Mouse (Mus musculus) forebrain, embryonic 10.5 days (tissue): ENCODE data around the gene Zfp819. TPM values are rescaled to one million over a fixed set of nuclear protein-coding genes. Genes with fewer than 3 reads are reported as not detected.

Experiments used
- DNase-seq: peaks from one replicate; pipeline ENCODE4 v3.0.0-alpha.2; 2017; ENCODE audit warnings: low spot score; ENCODE audit errors: extremely low spot score
- H3K27ac ChIP-seq: fragments of 300-500 bp; sonication (generic); 2 replicates; pipeline ENCODE4 v1.5.1; 2016; ENCODE audit warnings: mild to moderate bottlenecking
- H3K27me3 ChIP-seq: fragments of 300-500 bp; sonication (generic); 2 replicates; pipeline ENCODE4 v1.6.1; 2016; ENCODE audit warnings: mild to moderate bottlenecking; ENCODE audit not compliant: poor library complexity, severe bottlenecking
- H3K36me3 ChIP-seq: fragments of 300-500 bp; sonication (generic); replicated peaks from 2 replicates; pipeline ENCODE4 v1.6.1; 2016; ENCODE audit warnings: mild to moderate bottlenecking, moderate library complexity
- H3K4me1 ChIP-seq: fragments of 300-500 bp; sonication (generic); 2 replicates; pipeline ENCODE4 v1.6.1; 2016
- H3K4me3 ChIP-seq: fragments of 300-500 bp; sonication (generic); 2 replicates; pipeline ENCODE4 v1.5.1; 2016; ENCODE audit warnings: mild to moderate bottlenecking, moderate library complexity
- H3K9me3 ChIP-seq: fragments of 300-500 bp; sonication (generic); 2 replicates; pipeline ENCODE4 v1.6.1; 2016; ENCODE audit warnings: mild to moderate bottlenecking, moderate library complexity
- WGBS: fragments of 180-500 bp; shearing (Covaris S2); methylation state at CpG from one replicate; pipeline ENCODE4 v1.1.7; 2016; 5-methylcytosine and 5-hydroxymethylcytosine counted together
- polyA plus RNA-seq: library from polyadenylated mRNA; unstranded; fragments of >200 nt; fragmentation: Nextera tagmentation; extraction: Ambion mirVana; gene quantifications from 2 replicates; pipeline ENCODE4 v1.2.1, GENCODE M21; 2016

The Zfp819 gene
- 1.5 and 2.3 TPM in 2 replicates for polyA plus RNA-seq

- no peaks in the 10 kb centered on the region for H3K36me3 ChIP-seq
- no peaks in the 10 kb centered on the region for H3K9me3 ChIP-seq
- H3K4me3 ChIP-seq = peak within 1 kb of the TSS; percentile 66
- H3K4me1 ChIP-seq = peaks cover 27% of the 10 kb centered on the region
- H3K27me3 ChIP-seq = no peaks in the 10 kb centered on the region
- DNase-seq = peak; percentile 75
- peak within 1 kb of the TSS; percentile 73 for H3K27ac ChIP-seq
- WGBS = 17% methylated on average over 41 of the region's 41 CpGs
Measured at GRCm38 (mm10) chr7:43606896-43607742, at the start of gene Zfp819. Zfp819 (plus strand) TSS chr7:43607169.

GRCm38 (mm10) chr7:43562006-43562633 lies 44.8 kb upstream of the Zfp819 start, which contains the start of gene Zfp658:
Zfp658 (plus strand) TSS chr7:43562256.
- under 1% methylated on average over 27 of the region's 27 CpGs for WGBS
- H3K4me3 ChIP-seq = peak within 1 kb of the TSS; percentile 78
- no peaks in the 10 kb centered on the region for H3K9me3 ChIP-seq

GRCm38 (mm10) chr7:43562651-43563070 lies 44.3 kb upstream of the Zfp819 start:
- Histone ChIP-seq H3K27me3 (no peaks in the 10 kb centered on the region), H3K36me3 (peaks cover 25% of the 10 kb centered on the region), H3K27ac (peak overlapping the region; percentile 89), H3K4me3 (peak overlapping the region; percentile 78), H3K4me1 (peaks cover 18% of the 10 kb centered on the region), H3K9me3 (no peaks in the 10 kb centered on the region)
- DNase-seq = peak; percentile 48
- WGBS = under 1% methylated on average over 10 of the region's 10 CpGs

More at GRCm38 (mm10) chr7:43562006-43562633, 44.8 kb upstream of the Zfp819 start, which contains the start of gene Zfp658:
- H3K36me3 ChIP-seq = peaks cover 19% of the 10 kb centered on the region
- no peaks in the 10 kb centered on the region for H3K27me3 ChIP-seq
- peak within 1 kb of the TSS; percentile 89 for H3K27ac ChIP-seq
- peaks cover 18% of the 10 kb centered on the region for H3K4me1 ChIP-seq
- DNase-seq = peak; percentile 85

- Histone ChIP-seq H3K4me1 (peaks cover 18% of the 10 kb centered on the region), H3K9me3 (no peaks in the 10 kb centered on the region), H3K4me3 (peak overlapping the region; percentile 78), H3K36me3 (peaks cover 31% of the 10 kb centered on the region), H3K27ac (0 out of 2 replicates have a peak overlapping the region, but pooled peaks have one; percentile 89), H3K27me3 (no peaks in the 10 kb centered on the region)
- 59% methylated on average over 6 of the region's 6 CpGs for WGBS
- no peak for DNase-seq
Measured at GRCm38 (mm10) chr7:43563300-43563699, 43.7 kb upstream of the Zfp819 start.

GRCm38 (mm10) chr7:43571216-43571615 lies 35.8 kb upstream of the Zfp819 start:
- Histone ChIP-seq H3K4me1 (no peaks in the 10 kb centered on the region), H3K36me3 (peaks cover 91% of the 10 kb centered on the region), H3K27ac (no peak overlapping the region), H3K9me3 (peaks cover 7% of the 10 kb centered on the region; the same call in 1 of the 2 replicates), H3K27me3 (no peaks in the 10 kb centered on the region), H3K4me3 (no peak overlapping the region)
- 90% methylated on average over 2 of the region's 2 CpGs for WGBS
- no peak for DNase-seq

GRCm38 (mm10) chr7:43579440-43580171 lies 27.4 kb upstream of the Zfp819 start, which contains the start of gene Zfp719:
Zfp719 (plus strand) TSS chr7:43579610.
- Histone ChIP-seq H3K9me3 (no peaks in the 10 kb centered on the region), H3K4me1 (peaks cover 18% of the 10 kb centered on the region), H3K36me3 (peaks cover 30% of the 10 kb centered on the region), H3K27ac (peak within 1 kb of the TSS; percentile 92), H3K4me3 (peak within 1 kb of the TSS; percentile 77), H3K27me3 (no peaks in the 10 kb centered on the region)
- WGBS = under 1% methylated on average over 37 of the region's 37 CpGs
- peak; percentile 89 for DNase-seq

GRCm38 (mm10) chr7:43580526-43580925 lies 26.4 kb upstream of the Zfp819 start:
- H3K9me3 ChIP-seq = no peaks in the 10 kb centered on the region
- no peaks in the 10 kb centered on the region for H3K27me3 ChIP-seq
- WGBS = 80% methylated on average over 5 of the region's 5 CpGs
- H3K27ac ChIP-seq = peak overlapping the region; percentile 92
- H3K36me3 ChIP-seq = peaks cover 30% of the 10 kb centered on the region
- no peak for DNase-seq
- peaks cover 18% of the 10 kb centered on the region for H3K4me1 ChIP-seq
- H3K4me3 ChIP-seq = peak overlapping the region; percentile 77

GRCm38 (mm10) chr7:43584790-43585189 lies 22.2 kb upstream of the Zfp819 start:
- Histone ChIP-seq H3K4me1 (peaks cover 18% of the 10 kb centered on the region), H3K36me3 (peaks cover 67% of the 10 kb centered on the region)

GRCm38 (mm10) chr7:43601884-43602283 lies 5.1 kb upstream of the Zfp819 start:
- 35% methylated on average over 5 of the region's 5 CpGs for WGBS

More at GRCm38 (mm10) chr7:43584790-43585189, 22.2 kb upstream of the Zfp819 start:
- Histone ChIP-seq H3K4me3 (no peak overlapping the region), H3K27me3 (no peaks in the 10 kb centered on the region), H3K27ac (no peak overlapping the region), H3K9me3 (no peaks in the 10 kb centered on the region)
- 91% methylated on average over 5 of the region's 5 CpGs for WGBS
- DNase-seq = no peak

GRCm38 (mm10) chr7:43607743-43608287 lies 846 bp downstream of the Zfp819 start:
- DNase-seq = no peak
- Histone ChIP-seq H3K9me3 (no peaks in the 10 kb centered on the region), H3K27ac (no peak overlapping the region), H3K4me1 (peaks cover 20% of the 10 kb centered on the region), H3K36me3 (no peaks in the 10 kb centered on the region), H3K4me3 (peak overlapping the region; percentile 66), H3K27me3 (no peaks in the 10 kb centered on the region)
- WGBS = 59% methylated on average over 5 of the region's 5 CpGs

More at GRCm38 (mm10) chr7:43601884-43602283, 5.1 kb upstream of the Zfp819 start:
- Histone ChIP-seq H3K36me3 (no peaks in the 10 kb centered on the region), H3K4me3 (no peak overlapping the region), H3K4me1 (peaks cover 28% of the 10 kb centered on the region), H3K27ac (peak overlapping the region; percentile 54; the same call in 1 of the 2 replicates), H3K27me3 (no peaks in the 10 kb centered on the region), H3K9me3 (no peaks in the 10 kb centered on the region)
- no peak for DNase-seq

- Histone ChIP-seq H3K36me3 (no peaks in the 10 kb centered on the region), H3K27me3 (no peaks in the 10 kb centered on the region), H3K9me3 (no peaks in the 10 kb centered on the region), H3K4me1 (peaks cover 16% of the 10 kb centered on the region), H3K4me3 (no peak overlapping the region), H3K27ac (no peak overlapping the region)
- DNase-seq = no peak
- 83% methylated on average over 7 of the region's 7 CpGs for WGBS
Measured at GRCm38 (mm10) chr7:43608316-43608824, 1.4 kb downstream of the Zfp819 start.
